Mouse (Mus musculus) heart, embryonic 16.5 days (tissue): ENCODE measurements around the gene Jund. TPM values are rescaled to one million over a fixed set of nuclear protein-coding genes. Genes with fewer than 3 reads are reported as not detected.

Source experiments
- ATAC-seq: fragments of 200-750 bp; cut with Nextera tagmentation; replicated peaks from 2 replicates; pipeline ENCODE4 v1.8.0; 2017; ENCODE audit warnings: moderate number of reproducible peaks; ENCODE audit not compliant: insufficient read depth, low FRiP score; ENCODE audit errors: extremely low read depth
- H3K27ac ChIP-seq: fragments of 300-500 bp; sonication (generic); 2 replicates; pipeline ENCODE4 v1.5.1; 2014; ENCODE audit warnings: mild to moderate bottlenecking, low read length, control low read depth, moderate library complexity
- H3K27me3 ChIP-seq: fragments of 300-500 bp; sonication (generic); 2 replicates; pipeline ENCODE4 v1.6.1; 2014; ENCODE audit warnings: low read length, mixed read lengths; ENCODE audit not compliant: control insufficient read depth, insufficient read depth
- H3K36me3 ChIP-seq: fragments of 300-500 bp; sonication (generic); 2 replicates; pipeline ENCODE4 v1.6.1; 2014; ENCODE audit not compliant: control insufficient read depth, insufficient read depth
- H3K4me1 ChIP-seq: fragments of 300-500 bp; sonication (generic); 2 replicates; pipeline ENCODE4 v1.6.1; 2014; ENCODE audit warnings: low read length, mixed read lengths; ENCODE audit not compliant: control insufficient read depth, insufficient read depth
- H3K4me2 ChIP-seq: fragments of 300-500 bp; sonication (generic); 2 replicates; pipeline ENCODE4 v1.6.1; 2014; ENCODE audit warnings: low read depth, mild to moderate bottlenecking, control low read depth, low read length
- H3K4me3 ChIP-seq: fragments of 300-500 bp; sonication (generic); 2 replicates; pipeline ENCODE4 v1.5.1; 2014; ENCODE audit warnings: mild to moderate bottlenecking, control low read depth, low read length
- H3K9ac ChIP-seq: fragments of 300-500 bp; sonication (generic); 2 replicates; pipeline ENCODE4 v1.6.1; 2014; ENCODE audit warnings: low read length, control low read depth
- H3K9me3 ChIP-seq: fragments of 300-500 bp; sonication (generic); replicated peaks from 2 replicates; pipeline ENCODE4 v1.6.1; 2016; ENCODE audit warnings: low read length; ENCODE audit not compliant: control insufficient read depth
- WGBS: fragments of 180-500 bp; shearing (Covaris S2); extraction: QIAGEN DNeasy Blood & Tissue Kit; methylation state at CpG from one replicate; pipeline ENCODE4 v1.1.7; 2014; 5-methylcytosine and 5-hydroxymethylcytosine counted together
- polyA plus RNA-seq: library from polyadenylated mRNA; unstranded; fragments of >200 nt; fragmentation: Nextera tagmentation; extraction: Ambion mirVana; gene quantifications from 2 replicates; pipeline ENCODE4 v1.2.1, GENCODE M21; 2015

The Jund gene
- polyA plus RNA-seq, 1 experiment from 2014 or later: 58.7 TPM

DNA sequence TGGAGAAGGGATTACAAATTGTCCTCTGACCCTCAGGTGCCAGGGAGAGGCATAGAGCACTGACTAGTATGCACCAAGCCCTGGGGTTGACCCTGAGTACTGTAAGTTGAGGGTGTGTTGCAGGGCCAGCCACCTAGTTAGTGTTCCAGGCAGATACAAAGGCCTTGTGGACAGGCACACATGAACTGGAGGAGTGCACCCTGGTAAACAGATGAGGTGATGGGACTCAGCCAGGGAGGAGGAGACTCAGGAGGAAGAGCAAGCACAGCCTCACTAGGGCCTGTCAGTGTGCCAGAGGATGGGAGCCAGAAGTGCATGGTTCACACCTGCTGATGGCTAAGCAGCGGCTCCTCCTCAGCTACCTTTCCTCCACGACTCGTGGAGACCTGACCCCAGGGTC, 18.7 kb upstream of the Jund start:
- Histone ChIP-seq H3K27ac (no peak overlapping the region), H3K4me2 (no peak overlapping the region), H3K9ac (no peak overlapping the region), H3K36me3 (peaks cover 13% of the 10 kb centered on the region), H3K27me3 (no peaks in the 10 kb centered on the region), H3K4me1 (peaks cover 10% of the 10 kb centered on the region), H3K9me3 (no peaks in the 10 kb centered on the region), H3K4me3 (no peak overlapping the region)
- WGBS: 75% methylated on average over 3 of the region's 3 CpGs
- ATAC-seq: no peak

GRCm38 (mm10) chr8:70681410-70681809, 17.3 kb upstream of the Jund start:
- Histone ChIP-seq H3K36me3 (peaks cover 13% of the 10 kb centered on the region), H3K4me2 (no peak overlapping the region), H3K9me3 (no peaks in the 10 kb centered on the region), H3K4me1 (peaks cover 10% of the 10 kb centered on the region), H3K9ac (no peak overlapping the region; the same call in 1 of the 2 replicates), H3K4me3 (no peak overlapping the region), H3K27ac (peak overlapping the region; percentile 92), H3K27me3 (no peaks in the 10 kb centered on the region)
- WGBS: 73% methylated on average over 3 of the region's 3 CpGs
- ATAC-seq: no peak

DNA sequence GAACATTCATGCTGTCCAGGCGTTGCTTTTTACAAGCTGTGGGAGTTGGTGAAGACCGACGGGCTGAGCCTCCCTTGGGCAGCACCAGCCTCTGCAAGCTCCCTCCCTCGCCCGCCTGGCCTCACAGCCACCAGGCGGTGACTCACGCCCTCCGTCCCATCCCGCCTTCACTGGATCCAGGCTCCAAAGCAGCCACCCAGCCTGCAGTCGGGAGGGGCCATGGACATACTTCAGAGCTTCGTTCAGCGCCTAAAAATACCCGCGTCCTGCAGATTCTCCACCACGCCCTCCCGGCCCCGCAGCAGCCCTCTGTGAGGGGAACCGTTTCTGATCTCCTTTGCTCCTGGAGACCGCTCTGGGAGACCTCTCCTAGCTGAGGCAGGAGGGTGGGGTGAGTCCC, 16.6 kb upstream of the Jund start:
- Histone ChIP-seq H3K36me3 (peaks cover 13% of the 10 kb centered on the region), H3K4me2 (peak overlapping the region; percentile 44), H3K27ac (peak overlapping the region; percentile 92), H3K4me3 (peak overlapping the region; percentile 8; the same call in 1 of the 2 replicates), H3K4me1 (peaks cover 10% of the 10 kb centered on the region), H3K27me3 (no peaks in the 10 kb centered on the region), H3K9ac (peak overlapping the region; percentile 57), H3K9me3 (no peaks in the 10 kb centered on the region)
- WGBS: 9% methylated on average over 19 of the region's 19 CpGs
- ATAC-seq: peak; percentile 90

DNA sequence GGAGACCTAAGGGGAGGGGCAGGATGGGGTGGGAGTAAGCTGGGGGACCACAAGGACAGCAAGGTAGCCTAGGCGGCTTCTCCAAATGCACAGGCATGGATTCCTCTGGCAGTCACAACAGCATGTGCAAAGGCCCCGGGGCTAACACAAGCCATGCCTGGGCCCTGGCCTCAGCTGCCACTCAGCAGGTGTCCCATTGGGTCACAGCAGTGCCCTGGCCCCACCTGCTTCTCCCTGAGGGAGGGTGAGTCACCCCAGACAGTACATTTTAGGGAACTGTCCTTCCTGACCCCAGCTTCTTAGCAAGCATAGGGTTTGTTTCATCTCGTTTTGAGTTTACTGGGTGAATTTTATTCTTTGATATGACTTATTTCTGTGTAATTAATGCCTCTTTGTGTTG, 16.1 kb upstream of the Jund start:
- H3K4me2 ChIP-seq: peak overlapping the region; percentile 44
- 74% methylated on average over 3 of the region's 3 CpGs for WGBS
- 0 out of 2 replicates have a peak, but pooled peaks have one; percentile 5 for ATAC-seq
- peaks cover 13% of the 10 kb centered on the region for H3K36me3 ChIP-seq
- no peaks in the 10 kb centered on the region for H3K9me3 ChIP-seq
- no peaks in the 10 kb centered on the region for H3K27me3 ChIP-seq
- peak overlapping the region; percentile 92 for H3K27ac ChIP-seq
- peak overlapping the region; percentile 8; the same call in 1 of the 2 replicates for H3K4me3 ChIP-seq
- H3K4me1 ChIP-seq: peaks cover 14% of the 10 kb centered on the region
- peak overlapping the region; percentile 57 for H3K9ac ChIP-seq

GRCm38 (mm10) chr8:70684291-70684690, 14.5 kb upstream of the Jund start:
- no peaks in the 10 kb centered on the region; the same call in 1 of the 2 replicates for H3K36me3 ChIP-seq
- no peaks in the 10 kb centered on the region for H3K9me3 ChIP-seq
- no peak for ATAC-seq
- no peak overlapping the region for H3K4me3 ChIP-seq
- H3K4me2 ChIP-seq: no peak overlapping the region
- WGBS: 45% methylated on average over 7 of the region's 7 CpGs
- H3K4me1 ChIP-seq: peaks cover 17% of the 10 kb centered on the region
- H3K27me3 ChIP-seq: no peaks in the 10 kb centered on the region
- no peak overlapping the region for H3K9ac ChIP-seq
- no peak overlapping the region for H3K27ac ChIP-seq

DNA sequence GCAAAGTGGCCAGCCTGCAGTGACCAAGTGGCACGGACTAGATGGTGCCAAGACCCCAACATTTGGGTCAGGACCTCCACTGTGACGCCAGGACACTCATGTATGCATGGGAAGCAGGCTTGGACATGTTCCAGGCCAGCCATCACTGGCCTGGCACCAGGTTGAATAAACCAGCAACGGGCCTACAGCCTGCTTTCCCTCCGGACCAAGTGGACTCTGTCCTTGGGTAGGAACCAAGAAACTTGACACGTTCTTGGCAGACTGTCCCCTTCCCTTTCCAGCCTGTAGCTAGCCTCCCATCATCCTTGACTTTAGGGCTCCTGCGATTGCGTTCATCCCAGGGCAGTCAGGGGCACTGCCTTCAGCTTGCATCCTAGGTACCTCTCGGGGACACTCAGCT, 11.2 kb upstream of the Jund start:
- no peaks in the 10 kb centered on the region for H3K27me3 ChIP-seq
- H3K9ac ChIP-seq: peak overlapping the region; percentile 15; the same call in 1 of the 2 replicates
- no peaks in the 10 kb centered on the region for H3K36me3 ChIP-seq
- H3K4me1 ChIP-seq: peaks cover 22% of the 10 kb centered on the region
- H3K4me3 ChIP-seq: no peak overlapping the region
- H3K9me3 ChIP-seq: no peaks in the 10 kb centered on the region
- 0 out of 2 replicates have a peak overlapping the region, but pooled peaks have one; percentile 37 for H3K27ac ChIP-seq
- no peak overlapping the region for H3K4me2 ChIP-seq
- whole genome bisulfite sequencing: 61% methylated on average over 8 of the region's 8 CpGs
- no peak; the same call in 1 of the 2 replicates for ATAC-seq

DNA sequence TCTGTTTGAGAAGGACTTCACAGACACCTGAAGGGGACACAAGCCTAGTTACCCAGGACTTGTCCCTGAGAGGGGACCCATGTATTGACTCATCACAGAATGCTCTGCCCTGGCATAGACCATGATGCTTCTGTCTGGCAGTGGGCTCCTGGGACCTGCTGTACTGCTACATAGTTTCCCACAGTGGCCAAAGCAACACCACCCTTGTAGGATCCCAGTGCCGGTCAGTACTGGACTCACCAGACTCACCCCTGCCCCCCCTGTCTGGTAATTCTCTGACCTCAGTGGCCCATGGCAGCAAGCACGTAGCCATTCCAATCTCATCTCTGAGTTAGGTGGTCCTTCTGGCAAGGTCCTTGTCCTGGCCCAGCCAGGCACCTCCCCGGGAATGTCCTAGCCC, 10.6 kb upstream of the Jund start:
- H3K4me2 ChIP-seq: no peak overlapping the region
- WGBS: 84% methylated on average over 3 of the region's 3 CpGs
- H3K36me3 ChIP-seq: no peaks in the 10 kb centered on the region
- H3K27ac ChIP-seq: no peak overlapping the region
- peaks cover 21% of the 10 kb centered on the region for H3K4me1 ChIP-seq
- no peak overlapping the region for H3K9ac ChIP-seq
- no peak overlapping the region for H3K4me3 ChIP-seq
- ATAC-seq: no peak
- H3K27me3 ChIP-seq: no peaks in the 10 kb centered on the region
- H3K9me3 ChIP-seq: no peaks in the 10 kb centered on the region

- peaks cover 25% of the 10 kb centered on the region for H3K4me1 ChIP-seq
- H3K27ac ChIP-seq: peak overlapping the region; percentile 39
- H3K9me3 ChIP-seq: no peaks in the 10 kb centered on the region
- no peak overlapping the region for H3K4me3 ChIP-seq
- WGBS: 66% methylated on average over 5 of the region's 5 CpGs
- no peak overlapping the region for H3K9ac ChIP-seq
- no peaks in the 10 kb centered on the region for H3K36me3 ChIP-seq
- H3K27me3 ChIP-seq: no peaks in the 10 kb centered on the region
- H3K4me2 ChIP-seq: no peak overlapping the region
- no peak for ATAC-seq
These were observed 8.8 kb upstream of the Jund start for GRCm38 (mm10) chr8:70689892-70690390.

- Histone ChIP-seq H3K36me3 (no peaks in the 10 kb centered on the region), H3K4me2 (peak overlapping the region; percentile 65; the same call in 1 of the 2 replicates), H3K4me3 (no peak overlapping the region), H3K4me1 (peaks cover 37% of the 10 kb centered on the region), H3K27me3 (no peaks in the 10 kb centered on the region), H3K9ac (peak overlapping the region; percentile 68), H3K9me3 (no peaks in the 10 kb centered on the region), H3K27ac (no peak overlapping the region)
- no peak for ATAC-seq
- 73% methylated on average over 4 of the region's 4 CpGs for WGBS
These were observed 7.5 kb upstream of the Jund start for GRCm38 (mm10) chr8:70691230-70691629.
